Mouse (Mus musculus) yolk sac, embryonic 10.5 days (tissue): ENCODE data around the gene Artn.
A peak's percentile ranks its signal among the peaks of the same experiment; 100 is the strongest.

Experiments used
- DNase-seq: peaks from one replicate; pipeline ENCODE4 v3.0.0-alpha.2; 2017; ENCODE audit warnings: low spot score

Artn gene

DNA sequence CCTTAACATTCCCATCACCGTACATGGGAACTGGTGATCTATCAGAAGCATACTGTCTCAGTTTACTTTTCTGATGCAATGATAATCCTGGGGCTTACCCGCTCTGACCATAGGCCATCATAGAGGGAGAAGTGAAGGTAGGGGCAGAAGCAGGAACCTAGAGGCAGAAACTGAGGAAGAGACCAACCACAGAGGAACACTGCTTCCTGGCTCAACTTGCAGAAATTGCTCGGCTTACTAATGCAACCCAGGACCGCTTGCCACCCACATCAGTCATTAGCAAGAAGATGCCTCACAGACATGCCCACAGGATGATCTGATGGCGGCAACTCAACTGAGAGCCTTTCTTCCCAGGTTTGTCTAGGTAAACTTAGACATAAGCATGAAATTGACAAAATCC is 10.8 kb downstream of the Artn start:
- no peak for DNase-seq

DNA sequence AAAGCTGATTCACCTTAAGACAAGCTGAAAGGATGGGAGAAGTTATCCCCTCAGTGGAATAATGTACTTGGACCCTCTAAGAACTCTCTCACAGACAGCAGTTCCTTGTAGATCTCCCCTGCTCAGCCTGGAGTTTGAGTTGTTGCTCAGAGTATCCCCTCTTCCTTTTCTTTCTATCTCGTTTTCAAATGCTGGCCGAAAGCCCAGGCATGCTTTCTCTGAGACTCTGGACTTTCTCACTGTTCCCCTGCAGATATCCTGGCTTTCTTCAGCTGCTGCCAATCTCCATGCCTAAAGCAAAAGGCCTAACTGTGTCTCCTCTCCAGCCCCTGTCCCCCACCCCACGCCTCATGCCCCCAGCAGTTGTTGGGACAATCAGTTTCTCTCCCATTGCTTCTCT is 11.3 kb downstream of the Artn start:
- DNase-seq = no peak

GRCm38 (mm10) chr4:117917847-117918246 is 11.7 kb downstream of the Artn start:
- no peak for DNase-seq

- no peak for DNase-seq
Measured at GRCm38 (mm10) chr4:117917402-117917801, 12.2 kb downstream of the Artn start.

DNA sequence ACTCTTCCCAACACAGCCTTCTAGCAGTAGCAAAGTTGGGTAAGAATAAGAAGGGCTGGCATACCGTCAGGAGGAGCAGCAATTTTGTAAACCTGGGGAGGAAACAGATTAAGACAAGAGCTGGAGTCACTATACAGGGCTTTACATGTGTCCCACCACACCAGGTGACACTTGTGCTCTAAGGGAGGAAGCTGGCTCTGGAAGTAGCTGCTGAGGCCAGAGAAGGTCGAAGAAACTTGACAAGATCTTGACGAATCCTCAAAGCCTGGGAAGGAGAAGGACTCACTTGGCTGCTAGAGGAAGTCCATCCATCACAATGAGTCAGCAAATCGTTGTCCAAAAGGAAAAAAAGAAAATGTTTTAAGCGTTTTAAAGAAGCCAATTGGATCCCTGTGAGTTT is 13.2 kb downstream of the Artn start:
- no peak for DNase-seq

- no peak for DNase-seq
Measured at GRCm38 (mm10) chr4:117915489-117916105, 14.0 kb downstream of the Artn start.

GRCm38 (mm10) chr4:117914591-117915442 is 14.7 kb downstream of the Artn start, which contains the start of gene Ipo13:
TSS of gene Ipo13 (minus strand) at chr4:117914999.
- peak; percentile 97 for DNase-seq

- DNase-seq = no peak
Measured at GRCm38 (mm10) chr4:117914031-117914430, 15.5 kb downstream of the Artn start.

DNA sequence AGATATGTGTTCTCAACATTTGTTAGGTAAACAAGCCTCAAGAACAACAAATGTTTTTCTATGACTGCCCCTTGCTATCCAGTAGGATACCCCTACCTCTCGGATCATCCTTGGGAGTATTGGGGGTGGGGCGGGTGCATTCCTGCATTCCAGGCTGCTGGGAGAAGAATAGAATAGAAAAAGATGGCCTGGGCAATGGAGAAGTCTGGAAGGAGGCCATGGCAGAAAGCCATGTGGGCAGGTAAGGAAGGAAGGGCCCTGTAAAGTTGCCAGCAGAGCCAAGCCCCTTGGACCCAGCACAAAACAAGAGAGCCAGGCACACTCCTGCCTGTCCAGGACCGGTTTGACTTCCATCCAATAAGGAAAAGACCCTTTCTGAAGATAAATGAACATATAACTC is 16.1 kb downstream of the Artn start:
- DNase-seq = no peak

GRCm38 (mm10) chr4:117912685-117913273 is 16.8 kb downstream of the Artn start:
- no peak for DNase-seq

DNA sequence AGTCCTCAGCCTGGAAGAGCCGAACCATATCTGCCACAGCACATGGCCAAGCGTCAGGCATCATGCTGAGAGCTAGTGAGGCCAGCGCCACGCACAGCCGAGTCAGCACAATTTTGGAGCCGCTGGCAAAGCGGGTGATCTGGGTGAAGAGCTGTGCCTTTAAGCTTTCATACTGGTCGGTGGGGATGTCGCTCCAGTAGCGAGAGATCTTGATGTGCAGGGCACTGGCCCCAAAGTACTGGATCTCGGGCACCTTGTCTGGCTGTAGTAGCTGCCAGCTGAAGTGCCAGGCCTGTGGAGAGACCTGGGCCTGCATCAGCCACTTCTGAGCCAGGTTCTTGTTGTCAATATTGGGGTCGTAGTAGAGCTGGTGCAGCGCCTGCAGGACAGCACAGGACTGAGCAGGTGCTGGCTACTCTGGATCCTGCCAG is 17.4 kb downstream of the Artn start:
- DNase-seq = no peak

DNA sequence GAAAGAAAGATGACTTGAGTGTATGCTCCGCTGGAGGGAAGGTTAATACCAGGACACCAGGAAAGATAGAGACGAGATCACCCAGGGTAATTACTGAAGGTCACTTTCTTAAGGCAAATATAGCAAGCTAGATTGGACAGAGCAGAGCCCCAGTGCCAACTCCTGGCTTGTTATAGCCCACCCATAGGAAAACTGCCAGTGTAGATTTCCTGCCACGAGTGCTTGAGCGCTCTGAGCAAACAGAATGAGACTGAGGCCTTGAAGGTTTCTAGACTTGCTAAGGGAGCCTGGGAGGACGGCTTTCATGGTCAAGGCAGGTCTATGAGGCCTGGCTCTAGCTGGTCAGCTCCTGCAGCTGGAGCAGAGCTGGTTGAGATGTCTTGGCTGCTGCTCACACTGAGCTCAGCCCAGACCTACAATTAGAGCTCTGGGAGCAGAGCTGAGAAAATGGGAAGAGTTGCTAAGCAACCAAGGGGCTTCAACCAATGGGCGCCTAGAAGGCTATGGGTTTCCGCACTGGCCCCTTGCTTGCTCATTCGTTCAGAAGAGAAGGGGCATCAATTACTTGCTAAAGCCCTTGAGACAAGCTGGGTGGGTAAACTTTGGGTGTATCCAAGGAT is 20.6 kb downstream of the Artn start:
- DNase-seq = no peak

DNA sequence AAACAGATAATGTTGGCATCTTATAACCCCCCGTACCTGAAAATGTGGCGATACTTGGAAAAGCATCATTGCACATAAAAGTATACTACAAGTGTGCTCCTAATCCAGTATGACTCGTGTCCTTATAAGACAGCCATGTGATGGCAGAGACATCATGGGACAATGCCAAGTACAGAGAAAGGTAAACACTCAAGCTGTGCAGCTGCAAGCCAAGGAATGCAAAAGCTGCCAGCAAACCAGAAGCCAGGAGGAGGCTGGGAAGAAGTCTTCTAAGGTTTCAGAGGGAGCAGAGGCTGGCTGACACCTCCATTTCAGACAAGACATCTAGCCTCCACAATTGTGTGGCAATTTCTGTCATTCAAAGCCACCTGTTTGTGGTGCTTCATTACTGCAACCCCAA is 23.4 kb downstream of the Artn start:
- no peak for DNase-seq

- no peak for DNase-seq
Measured at GRCm38 (mm10) chr4:117904761-117905160, 24.8 kb downstream of the Artn start.

DNA sequence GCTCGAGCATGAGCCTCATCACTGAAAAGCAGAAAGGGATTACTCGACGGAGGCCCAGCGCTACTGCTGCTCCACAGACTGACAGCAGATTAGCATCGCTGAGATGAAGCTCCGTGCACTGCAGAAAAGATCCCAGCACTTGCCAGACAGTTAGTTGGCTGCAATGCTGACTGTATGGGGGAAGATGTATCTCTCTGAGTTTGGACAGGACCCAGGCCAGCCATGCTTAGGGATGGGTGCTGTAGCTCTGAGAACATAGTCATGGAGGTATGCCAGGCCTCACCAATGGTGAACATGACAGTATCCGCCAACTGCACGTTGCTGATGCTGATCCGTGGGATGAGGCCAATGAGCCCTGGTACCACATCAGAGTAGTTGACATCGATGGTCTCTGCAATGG is 25.5 kb downstream of the Artn start:
- no peak for DNase-seq

- no peak for DNase-seq
Measured at GRCm38 (mm10) chr4:117898111-117898510, 31.5 kb downstream of the Artn start.

- DNase-seq = no peak
Measured at GRCm38 (mm10) chr4:117896031-117896430, 33.5 kb downstream of the Artn start.

DNA sequence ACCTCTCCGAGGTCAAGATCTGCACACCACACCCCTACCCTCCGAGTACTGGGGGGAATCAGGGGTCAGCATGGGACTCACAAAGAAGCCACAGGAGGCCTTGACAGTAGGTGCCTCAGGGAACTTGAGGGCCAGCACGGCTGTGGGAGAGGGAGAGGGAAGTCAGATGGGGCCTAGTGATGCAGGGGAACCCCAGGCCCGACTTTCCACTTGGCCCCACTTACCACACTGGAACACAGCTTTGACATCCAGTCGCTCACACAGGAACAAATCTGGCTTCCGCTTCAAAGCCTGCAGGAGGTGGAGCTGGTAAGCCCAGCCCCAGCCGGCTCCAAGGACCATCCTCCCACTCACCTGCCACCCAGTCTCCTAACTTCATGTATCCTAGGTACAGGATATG is 34.2 kb downstream of the Artn start:
- no peak for DNase-seq

- DNase-seq = no peak
Measured at GRCm38 (mm10) chr4:117894601-117895000, 35.0 kb downstream of the Artn start.

DNA sequence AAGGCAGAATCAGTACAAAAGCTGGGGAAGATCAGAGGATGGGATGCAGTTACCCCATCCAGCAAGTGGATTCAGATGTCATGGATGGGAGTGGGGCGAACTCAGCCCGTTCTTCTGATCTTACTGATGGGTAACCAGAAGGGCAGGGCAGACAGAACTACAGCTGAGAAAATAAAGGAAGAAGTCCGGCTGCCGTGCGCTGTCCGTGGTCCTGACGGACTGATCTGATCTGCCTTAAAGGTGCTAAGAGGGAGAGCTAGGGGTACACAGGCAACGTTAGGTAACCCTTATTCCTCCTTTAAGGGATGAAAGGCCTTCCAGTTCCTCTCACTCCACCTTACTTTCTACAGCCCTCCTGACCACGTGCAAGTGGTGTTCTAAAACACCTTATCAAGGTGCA is 36.2 kb downstream of the Artn start:
- peak; percentile 27 for DNase-seq

DNA sequence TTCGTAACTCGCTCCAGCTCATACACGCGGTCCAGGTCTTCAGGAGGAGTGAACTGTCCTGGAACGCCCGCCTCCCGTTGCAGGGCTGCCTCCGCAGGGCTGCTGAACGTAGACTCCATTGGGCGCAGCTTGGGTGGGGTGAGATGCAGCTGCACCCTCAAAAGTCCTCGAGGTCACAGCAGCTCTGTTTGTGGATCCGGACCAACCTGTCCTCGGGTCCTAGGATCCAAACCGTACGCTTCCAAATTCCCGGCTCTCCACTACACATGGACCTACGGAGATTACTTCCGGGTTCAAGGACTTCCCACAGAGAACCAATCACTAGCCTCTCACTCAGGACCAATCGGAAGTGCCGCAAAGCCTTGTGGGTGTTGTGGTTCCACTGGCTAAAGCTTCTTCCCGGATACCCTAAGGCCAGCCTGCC is 37.8 kb downstream of the Artn start, which contains the start of gene Dph2:
Gene Dph2, minus strand, starts transcription at position 295 of the 424 bp plus-strand sequence.
- DNase-seq = peak; percentile 81

DNA sequence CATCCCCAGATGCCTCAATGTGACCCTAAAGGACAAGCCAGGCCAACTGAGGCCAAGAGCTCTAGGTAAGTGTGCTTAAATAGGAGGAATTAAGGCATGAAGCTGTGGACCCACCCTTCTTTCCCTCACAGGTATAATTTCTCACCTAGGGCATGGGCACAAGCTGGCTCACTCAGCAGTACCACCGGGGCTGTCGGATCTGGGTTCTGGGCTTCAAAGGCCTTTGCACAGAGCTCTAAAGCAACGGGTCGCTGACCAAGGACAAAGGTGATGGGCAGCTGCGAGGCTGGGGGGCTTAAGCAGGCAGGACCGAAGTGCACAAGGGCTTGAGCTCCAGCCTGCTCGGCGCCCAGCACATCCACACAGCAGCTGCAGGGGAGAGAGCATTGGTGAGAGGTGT is 38.8 kb downstream of the Artn start:
- no peak for DNase-seq

DNA sequence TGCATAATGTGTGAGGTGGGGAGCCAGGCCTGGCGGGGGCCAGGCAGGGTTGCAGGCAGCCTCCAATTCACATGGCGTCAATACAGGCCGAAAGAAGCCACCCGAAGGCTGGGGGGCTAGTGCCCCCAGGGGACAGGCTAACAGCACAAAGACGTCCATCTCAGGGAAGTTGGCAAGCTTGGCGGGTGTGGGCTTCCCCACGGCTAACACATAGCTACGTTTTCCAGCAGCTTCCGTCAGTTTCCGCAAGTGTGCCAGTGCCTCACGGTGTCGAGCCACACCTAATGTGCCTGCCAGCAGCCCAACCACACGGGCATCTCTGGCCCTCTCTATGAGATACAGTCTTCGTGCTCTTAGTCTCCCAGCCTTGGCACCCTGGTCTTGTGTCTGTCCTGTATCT is 39.5 kb downstream of the Artn start:
- DNase-seq = no peak
